Mouse (Mus musculus) lung, embryonic 15.5 days (tissue): Measurements from ENCODE around the gene Sf3b4. TPM values are rescaled to one million over a fixed set of nuclear protein-coding genes. Genes with fewer than 3 reads are reported as not detected.
"Not testable (repeated sequence)": the region's sequence is repeated elsewhere in the genome, so short reads cannot be mapped to it uniquely, and the experiment has no call there.

Source experiments
- ATAC-seq: fragments of 200-750 bp; cut with Nextera tagmentation; 2 replicates; pipeline ENCODE4 v1.8.0; 2017; ENCODE audit warnings: moderate number of reproducible peaks, borderline replicate concordance; ENCODE audit not compliant: low FRiP score, low TSS enrichment; ENCODE audit errors: extremely low read depth
- H3K27ac ChIP-seq: fragments of 300-500 bp; sonication (generic); 2 replicates; pipeline ENCODE4 v1.5.1; 2015; ENCODE audit warnings: moderate library complexity, mild to moderate bottlenecking, inconsistent platforms
- H3K27me3 ChIP-seq: fragments of 300-500 bp; sonication (generic); 2 replicates; pipeline ENCODE4 v1.6.1; 2015; ENCODE audit warnings: inconsistent platforms
- H3K36me3 ChIP-seq: fragments of 300-500 bp; sonication (generic); 2 replicates; pipeline ENCODE4 v1.6.1; 2015; ENCODE audit warnings: inconsistent platforms
- H3K4me1 ChIP-seq: fragments of 300-500 bp; sonication (generic); 2 replicates; pipeline ENCODE4 v1.6.1; 2015; ENCODE audit warnings: inconsistent platforms
- H3K4me2 ChIP-seq: fragments of 300-500 bp; sonication (generic); 2 replicates; pipeline ENCODE4 v1.6.1; 2015; ENCODE audit warnings: inconsistent platforms, mild to moderate bottlenecking, moderate library complexity
- H3K4me3 ChIP-seq: fragments of 300-500 bp; sonication (generic); 2 replicates; pipeline ENCODE4 v1.5.1; 2015; ENCODE audit warnings: mild to moderate bottlenecking, inconsistent platforms
- H3K9ac ChIP-seq: fragments of 300-500 bp; sonication (generic); 2 replicates; pipeline ENCODE4 v1.6.1; 2015; ENCODE audit warnings: inconsistent platforms
- H3K9me3 ChIP-seq: fragments of 300-500 bp; sonication (generic); 2 replicates; pipeline ENCODE4 v1.6.1; 2016; ENCODE audit warnings: inconsistent platforms
- WGBS: fragments of 180-500 bp; shearing (Covaris S2); methylation state at CpG from one replicate; pipeline ENCODE4 v1.1.7; 2015; 5-methylcytosine and 5-hydroxymethylcytosine counted together
- polyA plus RNA-seq: library from polyadenylated mRNA; unstranded; fragments of >200 nt; fragmentation: Nextera tagmentation; extraction: Ambion mirVana; gene quantifications from 2 replicates; pipeline ENCODE4 v1.2.1, GENCODE M21; 2015

Gene Sf3b4
- polyA plus RNA-seq, 1 experiment from 2014 or later, result 175 TPM

DNA sequence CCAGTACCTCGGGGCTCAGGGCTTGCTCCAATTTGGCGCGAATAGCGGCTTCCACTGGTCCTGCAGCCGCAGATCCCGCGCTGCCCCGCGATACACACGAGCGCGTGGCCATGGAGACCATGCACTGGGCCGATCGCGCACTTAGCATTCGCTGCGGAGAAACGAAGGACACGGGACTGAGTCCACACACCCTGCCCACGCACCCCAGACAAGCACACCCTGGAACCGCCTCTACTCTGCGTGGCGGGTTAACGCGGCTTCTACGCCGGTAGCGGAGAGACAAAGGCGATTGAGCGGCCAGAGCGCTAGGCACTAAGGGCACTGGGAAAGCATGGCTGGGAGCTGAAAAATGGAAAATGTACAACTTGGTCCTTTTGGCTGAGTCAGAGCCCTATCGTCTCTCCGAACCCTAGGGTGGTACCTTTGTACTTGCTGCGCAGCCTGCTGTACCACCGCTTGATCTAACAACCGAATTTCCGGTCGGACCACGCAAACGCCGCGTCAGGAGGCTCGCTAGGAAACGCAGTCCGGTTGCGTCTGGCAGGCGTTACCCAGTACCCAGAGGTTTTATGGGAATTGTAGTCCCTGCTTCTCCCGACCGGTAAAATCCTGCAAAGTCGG is 25.1 kb downstream of the Sf3b4 start:
- Histone ChIP-seq H3K9me3 (no peaks in the 10 kb centered on the region), H3K36me3 (no peaks in the 10 kb centered on the region), H3K9ac (peak overlapping the region; percentile 81), H3K4me1 (peaks cover 13% of the 10 kb centered on the region), H3K4me2 (peak overlapping the region; percentile 99), H3K4me3 (peak overlapping the region; percentile 65), H3K27me3 (no peaks in the 10 kb centered on the region), H3K27ac (peak overlapping the region; percentile 94)
- peak; percentile 92 for ATAC-seq
- WGBS, result under 1% methylated on average over 50 of the region's 50 CpGs

DNA sequence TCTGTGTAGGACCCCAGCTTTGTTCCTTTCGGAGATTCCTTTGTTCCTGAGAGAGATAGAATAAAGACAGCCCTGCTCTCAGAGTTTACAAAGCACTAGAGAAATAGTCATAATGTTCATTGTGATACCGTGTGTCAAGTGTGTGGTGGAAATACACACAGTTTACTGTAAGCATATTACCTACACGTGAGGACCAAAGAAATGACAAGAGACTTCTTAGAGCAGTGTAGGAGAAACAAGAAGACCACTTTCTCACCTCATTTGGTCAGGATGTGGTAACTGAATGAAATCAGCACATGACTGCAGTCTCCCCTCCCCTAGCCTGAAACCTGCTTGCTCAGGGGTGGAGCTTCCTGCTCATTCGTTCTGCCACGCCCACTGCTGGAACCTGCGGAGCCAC is 26.0 kb downstream of the Sf3b4 start:
- Histone ChIP-seq H3K4me1 (peaks cover 13% of the 10 kb centered on the region), H3K9ac (no peak overlapping the region), H3K9me3 (no peaks in the 10 kb centered on the region), H3K27me3 (no peaks in the 10 kb centered on the region), H3K4me2 (peak overlapping the region; percentile 99), H3K27ac (peak overlapping the region; percentile 29; the same call in 1 of the 2 replicates), H3K36me3 (no peaks in the 10 kb centered on the region), H3K4me3 (peak overlapping the region; percentile 65)
- 7% methylated on average over 6 of the region's 6 CpGs for WGBS
- ATAC-seq, result peak; percentile 29; the same call in 1 of the 2 replicates

DNA sequence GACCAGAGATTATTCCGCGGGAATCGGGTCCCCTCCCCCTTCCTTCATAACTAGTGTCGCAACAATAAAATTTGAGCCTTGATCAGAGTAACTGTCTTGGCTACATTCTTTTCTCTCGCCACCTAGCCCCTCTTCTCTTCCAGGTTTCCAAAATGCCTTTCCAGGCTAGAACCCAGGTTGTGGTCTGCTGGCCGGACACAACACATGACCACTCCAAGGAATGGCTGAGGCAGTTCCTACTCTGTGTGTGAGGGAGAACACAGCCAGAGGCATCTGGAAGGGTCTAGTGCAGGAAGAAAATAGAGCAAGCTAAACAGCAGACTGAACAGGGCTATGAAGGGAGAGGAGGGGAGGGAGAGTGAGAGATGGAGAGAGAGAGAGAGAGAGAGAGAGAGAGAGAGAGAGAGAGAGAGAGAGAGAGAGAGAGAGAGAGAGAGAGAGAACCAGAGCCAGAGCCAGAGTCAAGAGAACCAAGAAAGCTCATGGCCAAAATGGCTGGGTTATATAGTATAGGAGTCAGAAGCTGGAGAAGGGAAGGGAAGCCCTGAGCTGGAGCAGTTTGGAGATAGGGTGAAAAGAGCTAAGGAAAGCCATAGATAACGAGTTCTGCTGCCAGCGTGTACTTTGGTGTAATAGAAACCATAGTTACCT is 26.6 kb downstream of the Sf3b4 start:
- not testable (repeated sequence) for H3K36me3 ChIP-seq, H3K27me3 ChIP-seq, ATAC-seq, H3K9me3 ChIP-seq, H3K4me3 ChIP-seq, H3K27ac ChIP-seq, H3K9ac ChIP-seq
- Histone ChIP-seq H3K4me1 (peaks cover 13% of the 10 kb centered on the region), H3K4me2 (peak overlapping the region; percentile 99)
- WGBS, result 23% methylated on average over 8 of the region's 8 CpGs

- Histone ChIP-seq H3K36me3 (no peaks in the 10 kb centered on the region), H3K4me2 (no peak overlapping the region), H3K9me3 (no peaks in the 10 kb centered on the region), H3K27me3 (no peaks in the 10 kb centered on the region), H3K4me3 (no peak overlapping the region), H3K9ac (no peak overlapping the region), H3K4me1 (peaks cover 13% of the 10 kb centered on the region), H3K27ac (no peak overlapping the region)
- 30% methylated on average over 2 of the region's 2 CpGs for WGBS
- no peak for ATAC-seq
Measured at GRCm38 (mm10) chr3:96199731-96200130, 27.6 kb downstream of the Sf3b4 start.

- WGBS, result 68% methylated on average over 3 of the region's 3 CpGs
- ATAC-seq, result no peak
- Histone ChIP-seq H3K27me3 (no peaks in the 10 kb centered on the region), H3K4me2 (no peak overlapping the region), H3K4me3 (no peak overlapping the region), H3K4me1 (no peaks in the 10 kb centered on the region), H3K36me3 (no peaks in the 10 kb centered on the region), H3K9me3 (no peaks in the 10 kb centered on the region), H3K9ac (no peak overlapping the region), H3K27ac (no peak overlapping the region)
Measured at GRCm38 (mm10) chr3:96207819-96208218, 35.7 kb downstream of the Sf3b4 start.

GRCm38 (mm10) chr3:96209242-96209641 is 37.1 kb downstream of the Sf3b4 start:
- H3K27me3 ChIP-seq, result no peaks in the 10 kb centered on the region
- H3K4me2 ChIP-seq, result no peak overlapping the region
- ATAC-seq, result no peak
- H3K9ac ChIP-seq, result no peak overlapping the region
- WGBS, result 23% methylated on average over 15 of the region's 15 CpGs
- H3K9me3 ChIP-seq, result no peaks in the 10 kb centered on the region
- H3K4me1 ChIP-seq, result no peaks in the 10 kb centered on the region
- no peak overlapping the region for H3K4me3 ChIP-seq
- H3K36me3 ChIP-seq, result no peaks in the 10 kb centered on the region
- no peak overlapping the region for H3K27ac ChIP-seq

GRCm38 (mm10) chr3:96219191-96219641 is 47.1 kb downstream of the Sf3b4 start:
- H3K4me3 ChIP-seq, result peak overlapping the region; percentile 55
- peak overlapping the region; percentile 89 for H3K4me2 ChIP-seq
- no peaks in the 10 kb centered on the region for H3K27me3 ChIP-seq
- H3K9me3 ChIP-seq, result no peaks in the 10 kb centered on the region
- H3K36me3 ChIP-seq, result no peaks in the 10 kb centered on the region
- peak overlapping the region; percentile 46 for H3K9ac ChIP-seq
- peak; percentile 13; the same call in 1 of the 2 replicates for ATAC-seq
- under 1% methylated on average over 12 of the region's 12 CpGs for WGBS
- H3K4me1 ChIP-seq, result peaks cover 27% of the 10 kb centered on the region
- H3K27ac ChIP-seq, result peak overlapping the region; percentile 97

- peak; percentile 83 for ATAC-seq
- H3K27ac ChIP-seq, result peak within 1 kb of the TSS; percentile 97
- H3K4me1 ChIP-seq, result peaks cover 27% of the 10 kb centered on the region
- no peaks in the 10 kb centered on the region for H3K9me3 ChIP-seq
- peak within 1 kb of the TSS; percentile 90 for H3K9ac ChIP-seq
- H3K4me3 ChIP-seq, result peak within 1 kb of the TSS; percentile 55
- no peaks in the 10 kb centered on the region for H3K36me3 ChIP-seq
- under 1% methylated on average over 37 of the region's 37 CpGs for WGBS
- H3K27me3 ChIP-seq, result no peaks in the 10 kb centered on the region
- peak within 1 kb of the TSS; percentile 89 for H3K4me2 ChIP-seq
Measured at GRCm38 (mm10) chr3:96219661-96220130, 47.6 kb downstream of the Sf3b4 start, which contains the start of the genes Bola1 and Hist2h2ab. Bola1 (minus strand) TSS chr3:96219709. Hist2h2ab (plus strand) TSS chr3:96219865.

DNA sequence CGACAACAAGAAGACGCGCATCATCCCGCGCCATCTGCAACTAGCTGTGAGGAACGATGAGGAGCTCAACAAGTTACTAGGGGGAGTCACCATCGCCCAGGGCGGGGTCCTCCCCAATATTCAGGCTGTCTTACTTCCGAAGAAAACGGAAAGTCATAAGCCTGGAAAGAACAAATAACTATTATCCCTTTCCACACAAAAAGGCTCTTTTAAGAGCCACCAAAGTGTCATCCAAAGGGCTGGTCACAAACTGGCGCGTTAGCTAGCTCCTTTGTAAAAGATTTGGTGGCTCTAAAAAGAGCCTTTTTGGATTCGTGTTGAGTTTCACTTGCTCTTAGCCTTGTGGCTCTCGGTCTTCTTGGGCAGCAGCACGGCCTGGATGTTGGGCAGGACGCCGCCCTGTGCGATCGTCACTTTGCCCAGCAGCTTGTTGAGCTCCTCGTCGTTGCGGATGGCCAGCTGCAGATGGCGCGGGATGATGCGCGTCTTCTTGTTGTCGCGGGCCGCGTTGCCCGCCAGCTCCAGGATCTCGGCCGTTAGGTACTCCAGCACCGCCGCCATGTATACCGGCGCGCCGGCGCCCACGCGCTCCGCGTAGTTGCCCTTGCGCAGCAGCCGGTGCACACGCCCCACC is 48.1 kb downstream of the Sf3b4 start:
- under 1% methylated on average over 44 of the region's 47 CpGs for WGBS

DNA sequence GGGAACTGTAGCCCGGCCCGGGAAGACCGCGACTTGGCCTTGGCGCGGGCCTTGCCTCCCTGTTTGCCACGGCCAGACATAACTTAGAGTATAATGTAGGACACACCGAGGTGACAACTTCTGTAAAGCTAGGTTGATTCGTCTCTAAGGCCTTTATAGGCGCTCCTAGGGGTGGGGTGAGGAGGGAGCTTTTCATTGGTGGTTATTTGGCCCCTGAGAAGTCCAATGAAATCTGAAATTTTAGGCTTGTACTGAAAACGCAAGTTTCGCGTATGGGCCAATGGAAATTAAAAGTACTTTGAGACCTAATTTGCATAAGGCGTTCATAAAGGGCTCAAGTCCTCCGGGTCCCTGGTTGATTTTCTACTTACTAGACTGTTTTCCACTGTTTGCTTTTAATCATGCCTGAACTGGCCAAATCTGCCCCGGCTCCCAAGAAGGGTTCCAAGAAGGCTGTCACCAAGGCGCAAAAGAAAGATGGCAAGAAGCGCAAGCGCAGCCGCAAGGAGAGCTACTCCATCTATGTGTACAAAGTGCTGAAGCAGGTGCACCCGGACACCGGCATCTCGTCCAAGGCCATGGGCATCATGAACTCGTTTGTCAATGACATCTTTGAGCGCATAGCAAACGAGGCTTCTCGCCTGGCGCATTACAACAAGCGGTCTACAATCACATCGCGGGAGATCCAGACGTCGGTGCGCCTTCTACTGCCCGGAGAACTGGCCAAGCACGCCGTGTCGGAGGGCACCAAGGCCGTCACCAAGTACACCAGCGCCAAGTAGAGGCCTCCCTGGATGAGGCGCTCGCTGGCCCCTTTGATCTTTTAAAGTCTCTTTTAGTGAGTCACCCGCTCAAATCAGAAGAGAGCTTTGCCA is 48.9 kb downstream of the Sf3b4 start, which contains the start of the genes Hist2h2ac and Hist2h2be:
Gene Hist2h2ac, minus strand, starts transcription at position 116 of the 875 bp plus-strand sequence.
Gene Hist2h2be, plus strand, starts transcription at position 355 of the 875 bp plus-strand sequence.
- H3K4me3 ChIP-seq, result peak within 1 kb of the TSS; percentile 55
- WGBS, result under 1% methylated on average over 43 of the region's 43 CpGs
- ATAC-seq, result peak; percentile 93

More for the DNA sequence above, 48.1 kb downstream of the Sf3b4 start:
- peak overlapping the region; percentile 90 for H3K9ac ChIP-seq
- ATAC-seq, H3K27me3 ChIP-seq, H3K9me3 ChIP-seq, H3K36me3 ChIP-seq: not testable (repeated sequence)
- H3K4me1 ChIP-seq, result peaks cover 27% of the 10 kb centered on the region
- H3K4me2 ChIP-seq, result peak overlapping the region; percentile 89
- H3K4me3 ChIP-seq, result peak overlapping the region; percentile 55
- H3K27ac ChIP-seq, result peak overlapping the region; percentile 97

GRCm38 (mm10) chr3:96221640-96222038 is 49.5 kb downstream of the Sf3b4 start:
- H3K4me3 ChIP-seq, result peak overlapping the region; percentile 55
- H3K9ac ChIP-seq, result peak overlapping the region; percentile 55
- peak overlapping the region; percentile 89 for H3K4me2 ChIP-seq
- peaks cover 27% of the 10 kb centered on the region for H3K4me1 ChIP-seq
- H3K27ac ChIP-seq, result peak overlapping the region; percentile 97
- H3K27me3 ChIP-seq, result no peaks in the 10 kb centered on the region
- 19% methylated on average over 9 of the region's 9 CpGs for WGBS
- H3K36me3 ChIP-seq, result no peaks in the 10 kb centered on the region
- H3K9me3 ChIP-seq, result no peaks in the 10 kb centered on the region
- ATAC-seq, result no peak

More for the DNA sequence above, 48.9 kb downstream of the Sf3b4 start, which contains the start of the genes Hist2h2ac and Hist2h2be:
- no peaks in the 10 kb centered on the region for H3K27me3 ChIP-seq
- peaks cover 27% of the 10 kb centered on the region for H3K4me1 ChIP-seq
- H3K9ac ChIP-seq, result peak within 1 kb of the TSS; percentile 90
- peak within 1 kb of the TSS; percentile 97 for H3K27ac ChIP-seq
- H3K36me3 ChIP-seq, result no peaks in the 10 kb centered on the region
- peak within 1 kb of the TSS; percentile 89 for H3K4me2 ChIP-seq
- no peaks in the 10 kb centered on the region for H3K9me3 ChIP-seq
